Mouse (Mus musculus) adrenal gland, adult (tissue): ENCODE measurements at regions not wholly inside any gene's neighbourhood (a gene's known extent, or its start where the extent isn't known, plus 50 kb on each side); places are given as distances from the start of the nearest gene placed in this dataset.

Source experiments
- DNase-seq, 2 experiments: peaks; one replicate each; pipeline ENCODE4 v3.0.0; 2022 to 2023; ENCODE audit warnings: low spot score in 1 of 2; ENCODE audit not compliant: inconsistent age in 2 of 2

- no peak for DNase-seq
Observed at GRCm38 (mm10) chr17:89802148-89802547, 108.1 kb downstream of the Gm10184 start.

- no peak for DNase-seq
Observed at GRCm38 (mm10) chr17:89777570-89777969, 132.7 kb downstream of the Gm10184 start.

GRCm38 (mm10) chr17:89766229-89766875 is 143.9 kb downstream of the Gm10184 start:
- no peak for DNase-seq

- no peak for DNase-seq
Observed at GRCm38 (mm10) chr17:89737418-89737817, 172.8 kb downstream of the Gm10184 start.

- DNase-seq, result peak in 1 of 2 experiments; percentile 35
Observed at GRCm38 (mm10) chr17:89725534-89725933, 184.7 kb downstream of the Gm10184 start.

- no peak for DNase-seq
Observed at GRCm38 (mm10) chr17:89681798-89682197, 228.5 kb downstream of the Gm10184 start.

- no peak for DNase-seq
Observed at GRCm38 (mm10) chr17:89658326-89658725, 251.9 kb downstream of the Gm10184 start.

- DNase-seq, result no peak
Observed at GRCm38 (mm10) chr17:89656211-89656610, 254.0 kb downstream of the Gm10184 start.

- peak; percentile 23 to 84 for DNase-seq
Observed at GRCm38 (mm10) chr17:89654089-89654813, 256.0 kb downstream of the Gm10184 start.

GRCm38 (mm10) chr17:89646000-89646399 is 264.2 kb downstream of the Gm10184 start:
- DNase-seq, result no peak
